Mouse (Mus musculus) MEL (cell line): ENCODE measurements around the gene Gatad2b. TPM values are rescaled to one million over a fixed set of nuclear protein-coding genes. Genes with fewer than 3 reads are reported as not detected.

Experiments used
- DNase-seq: peaks from one replicate; pipeline ENCODE4 v3.0.0; 2011; ENCODE audit warnings: low read depth, low spot score
- H3K27ac ChIP-seq: 2 replicates; pipeline ENCODE4 v1.5.1; 2012; ENCODE audit warnings: low read depth, mild to moderate bottlenecking, control low read depth, low read length, moderate library complexity; ENCODE audit not compliant: control insufficient read depth
- H3K27me3 ChIP-seq, 2 experiments: fragments of 150-350 bp in 1 of 2; sonication (generic) in 1 of 2; 2 replicates each; pipeline ENCODE4 v1.6.1; 2012; ENCODE audit warnings: low read length in 2 of 2, mild to moderate bottlenecking in 2 of 2, improper control_type of control experiment in 1 of 2, moderate library complexity in 1 of 2; ENCODE audit not compliant: insufficient read depth in 2 of 2, control insufficient read depth in 1 of 2
- H3K36me3 ChIP-seq, 2 experiments: 2 replicates each; pipeline ENCODE4 v1.6.1; 2012 to 2014; ENCODE audit warnings: low read length in 2 of 2, improper control_type of control experiment in 1 of 2, inconsistent platforms in 1 of 2, mild to moderate bottlenecking in 1 of 2; ENCODE audit not compliant: insufficient read depth in 2 of 2, control insufficient read depth in 1 of 2
- H3K4me1 ChIP-seq, 2 experiments: fragments of 150-350 bp in 1 of 2; sonication (generic) in 1 of 2; 2 replicates each; pipeline ENCODE4 v1.6.1; 2012; ENCODE audit warnings: low read length in 2 of 2, improper control_type of control experiment in 1 of 2, mild to moderate bottlenecking in 1 of 2; ENCODE audit not compliant: insufficient read depth in 2 of 2, control insufficient read depth in 1 of 2
- H3K4me3 ChIP-seq, 2 experiments: fragments of 150-350 bp in 1 of 2; sonication (generic) in 1 of 2; 2 replicates each; pipeline ENCODE4 v1.5.1; 2012; ENCODE audit warnings: low read depth in 2 of 2, low read length in 2 of 2, mild to moderate bottlenecking in 2 of 2, moderate library complexity in 2 of 2, control low read depth in 1 of 2, improper control_type of control experiment in 1 of 2; ENCODE audit not compliant: control insufficient read depth in 1 of 2, insufficient read depth in 1 of 2
- H3K79me2 ChIP-seq: 2 replicates; pipeline ENCODE4 v1.6.1; 2012; ENCODE audit warnings: mild to moderate bottlenecking, low read length, moderate library complexity; ENCODE audit not compliant: control insufficient read depth, poor library complexity, insufficient read depth
- H3K9ac ChIP-seq: 2 replicates; pipeline ENCODE4 v1.6.1; 2012; ENCODE audit warnings: low read depth, mild to moderate bottlenecking, control low read depth, low read length, moderate library complexity; ENCODE audit not compliant: control insufficient read depth, poor library complexity, severe bottlenecking
- H3K9me3 ChIP-seq: fragments of 150-350 bp; sonication (generic); replicated peaks from 2 replicates; pipeline ENCODE4 v1.6.1; 2012; ENCODE audit warnings: mild to moderate bottlenecking, low read length, improper control_type of control experiment, moderate library complexity; ENCODE audit not compliant: insufficient read depth
- BHLHE40 ChIP-seq: IDR thresholded peaks from 2 replicates; pipeline ENCODE4 v1.6.1; 2012; ENCODE audit warnings: low read depth, mild to moderate bottlenecking, inconsistent platforms, low read length, improper control_type of control experiment, borderline replicate concordance
- CHD1 ChIP-seq: IDR thresholded peaks from 2 replicates; pipeline ENCODE4 v1.6.1; 2012; ENCODE audit warnings: low read depth, mild to moderate bottlenecking, inconsistent platforms, low read length, improper control_type of control experiment
- CHD2 ChIP-seq: IDR thresholded peaks from 2 replicates; pipeline ENCODE4 v1.6.1; 2011; ENCODE audit warnings: low read length, improper control_type of control experiment
- CTCF ChIP-seq, 3 experiments: IDR thresholded peaks in 2 of 3; conservative IDR thresholded peaks in 1 of 3; 2 replicates each; pipeline ENCODE4 v1.5.1; 2011 to 2012; ENCODE audit warnings: low read length in 3 of 3, low read depth in 2 of 3, mild to moderate bottlenecking in 2 of 3, improper control_type of control experiment in 1 of 3, inconsistent platforms in 1 of 3, mixed read lengths in 1 of 3, moderate library complexity in 1 of 3; ENCODE audit not compliant: control insufficient read depth in 1 of 3, insufficient read depth in 1 of 3, poor library complexity in 1 of 3, severe bottlenecking in 1 of 3
- EP300 ChIP-seq, 2 experiments: IDR thresholded peaks; 2 replicates each; pipeline ENCODE4 v1.6.1; 2011; ENCODE audit warnings: improper control_type of control experiment in 2 of 2, low read length in 2 of 2, low read depth in 1 of 2, mild to moderate bottlenecking in 1 of 2
- ETS1 ChIP-seq: IDR thresholded peaks from 2 replicates; pipeline ENCODE4 v1.6.1; 2012; ENCODE audit warnings: low read depth, mild to moderate bottlenecking, inconsistent platforms, low read length, improper control_type of control experiment, moderate library complexity
- HCFC1 ChIP-seq: IDR thresholded peaks from 2 replicates; pipeline ENCODE4 v1.6.1; 2012; ENCODE audit warnings: low read depth, mild to moderate bottlenecking, inconsistent platforms, low read length, improper control_type of control experiment, moderate library complexity
- JUND ChIP-seq: IDR thresholded peaks from 2 replicates; pipeline ENCODE4 v1.6.1; 2011; ENCODE audit warnings: low read depth, mild to moderate bottlenecking, improper control_type of control experiment, low read length
- MAX ChIP-seq: IDR thresholded peaks from 2 replicates; pipeline ENCODE4 v1.6.1; 2011; ENCODE audit warnings: low read length, improper control_type of control experiment
- MEF2A ChIP-seq: IDR thresholded peaks from 2 replicates; pipeline ENCODE4 v1.6.1; 2014; ENCODE audit warnings: low read depth, mild to moderate bottlenecking, inconsistent platforms, low read length, improper control_type of control experiment; ENCODE audit not compliant: poor library complexity, insufficient replicate concordance, severe bottlenecking; ENCODE audit errors: extremely low read depth
- MXI1 ChIP-seq: IDR thresholded peaks from 2 replicates; pipeline ENCODE4 v1.6.1; 2011; ENCODE audit warnings: mild to moderate bottlenecking, low read depth, low read length, improper control_type of control experiment
- MYB ChIP-seq: IDR thresholded peaks from 2 replicates; pipeline ENCODE4 v1.6.1; 2011; ENCODE audit warnings: mild to moderate bottlenecking, low read depth, low read length, improper control_type of control experiment
- NELFE ChIP-seq: IDR thresholded peaks from 2 replicates; pipeline ENCODE4 v1.6.1; 2011; ENCODE audit warnings: low read depth, low read length, improper control_type of control experiment
- NRF1 ChIP-seq: IDR thresholded peaks from 2 replicates; pipeline ENCODE4 v1.6.1; 2014; ENCODE audit warnings: low read depth, mild to moderate bottlenecking, inconsistent platforms, low read length, improper control_type of control experiment, moderate library complexity; ENCODE audit not compliant: poor library complexity, insufficient read depth, severe bottlenecking
- POLR2A ChIP-seq, 2 experiments: IDR thresholded peaks; 2 replicates each; pipeline ENCODE4 v1.6.1; 2011 to 2012; ENCODE audit warnings: low read length in 2 of 2, mild to moderate bottlenecking in 2 of 2, control low read depth in 1 of 2, improper control_type of control experiment in 1 of 2, low read depth in 1 of 2, moderate library complexity in 1 of 2; ENCODE audit not compliant: control insufficient read depth in 1 of 2, insufficient read depth in 1 of 2, poor library complexity in 1 of 2
- RAD21 ChIP-seq: IDR thresholded peaks from 2 replicates; pipeline ENCODE4 v1.6.1; 2011; ENCODE audit warnings: mild to moderate bottlenecking, low read depth, low read length, improper control_type of control experiment
- TAL1 ChIP-seq: IDR thresholded peaks from 2 replicates; pipeline ENCODE4 v1.6.1; 2012; ENCODE audit warnings: mild to moderate bottlenecking, inconsistent platforms, low read length, moderate library complexity, mixed read lengths
- TBP ChIP-seq: IDR thresholded peaks from 2 replicates; pipeline ENCODE4 v1.8.0; 2011; ENCODE audit warnings: low read depth, low read length, improper control_type of control experiment
- TCF12 ChIP-seq: IDR thresholded peaks from 2 replicates; pipeline ENCODE4 v1.6.1; 2014; ENCODE audit warnings: low read depth, mild to moderate bottlenecking, inconsistent platforms, low read length, improper control_type of control experiment, moderate library complexity
- USF1 ChIP-seq: IDR thresholded peaks from 2 replicates; pipeline ENCODE4 v1.6.1; 2014; ENCODE audit warnings: low read depth, mild to moderate bottlenecking, inconsistent platforms, low read length, improper control_type of control experiment, moderate library complexity
- ZC3H11A ChIP-seq: IDR thresholded peaks from 2 replicates; pipeline ENCODE4 v1.6.1; 2012; ENCODE audit warnings: low read depth, mild to moderate bottlenecking, inconsistent platforms, low read length, improper control_type of control experiment
- ZMIZ1 ChIP-seq: IDR thresholded peaks from 2 replicates; pipeline ENCODE4 v1.6.1; 2012; ENCODE audit warnings: low read depth, mild to moderate bottlenecking, inconsistent platforms, low read length, improper control_type of control experiment, moderate library complexity
- polyA plus RNA-seq, 2 experiments: library from polyadenylated mRNA; stranded (reverse) in 1 of 2; unstranded in 1 of 2; fragments of >175 nt in 1 of 2; fragments of >200 nt in 1 of 2; gene quantifications; 2 replicates each; pipeline versions ENCODE4 v1.2.1 to v1.2.4; 2012; ENCODE audit warnings: low replicate concordance in 2 of 2, low read depth in 1 of 2; ENCODE audit not compliant: insufficient read length in 2 of 2, insufficient read depth in 1 of 2, missing spikeins in 1 of 2
- total RNA-seq: library from RNA; depleted of rRNA; stranded (reverse); fragments of 300-350 nt; gene quantifications from 2 replicates; pipeline ENCODE4 v1.2.3, GENCODE M21; 2012

Gatad2b gene
- total and polyA plus RNA-seq, 3 experiments: 9.1 to 37.6 TPM; not detected in 1

- Histone ChIP-seq H3K36me3 (peaks cover 5 to 11% of the 10 kb centered on the region in 2 experiments), H3K4me1 (peaks cover 3 to 5% of the 10 kb centered on the region in 2 experiments; a peak in 3 of 4 replicates), H3K4me3 (no peak overlapping the region), H3K27ac (no peak overlapping the region), H3K27me3 (no peaks in the 10 kb centered on the region)
- TF ChIP-seq MEF2A (no peak), CHD1 (no peak), ETS1 (no peak), POLR2A (IDR thresholded peaks at IDR 0.05; ENCODE audit: control insufficient read depth in 1 of 2, insufficient read depth in 1 of 2, low read depth in 1 of 2, low read length in 2 of 2, poor library complexity in 1 of 2) (no peak), MYB (no peak), ZMIZ1 (no peak), TAL1 (no peak)
- TF ChIP-seq, all 39 proteins: peak for 0
- Histone ChIP-seq H3K9me3 (no peaks in the 10 kb centered on the region), H3K9ac (no peak overlapping the region), H3K79me2 (peaks cover 22% of the 10 kb centered on the region)
- no peak for DNase-seq
Observed at GRCm38 (mm10) chr3:90256731-90257530, 36.0 kb upstream of the Gatad2b start.

GRCm38 (mm10) chr3:90258521-90258920, 34.5 kb upstream of the Gatad2b start:
- Histone ChIP-seq H3K4me3 (no peak overlapping the region), H3K4me1 (peaks cover 3 to 5% of the 10 kb centered on the region in 2 experiments; a peak in 3 of 4 replicates), H3K9me3 (no peaks in the 10 kb centered on the region), H3K9ac (no peak overlapping the region), H3K27ac (no peak overlapping the region), H3K79me2 (peaks cover 22% of the 10 kb centered on the region), H3K27me3 (no peaks in the 10 kb centered on the region), H3K36me3 (peaks cover 5 to 11% of the 10 kb centered on the region in 2 experiments)
- DNase-seq: no peak
- TF ChIP-seq NELFE: no peak
- no peak for TF ChIP-seq NRF1
- no peak for TF ChIP-seq TBP
- no peak for TF ChIP-seq MAX
- TF ChIP-seq POLR2A (IDR thresholded peaks at IDR 0.05; ENCODE audit: control insufficient read depth in 1 of 2, insufficient read depth in 1 of 2, low read depth in 1 of 2, low read length in 2 of 2, poor library complexity in 1 of 2): no peak
- no peak for TF ChIP-seq CHD2
- TF ChIP-seq USF1: no peak
- no peak for TF ChIP-seq ZMIZ1
- TF ChIP-seq CTCF (IDR thresholded peaks at IDR 0.05 in 2 of 3, conservative IDR thresholded peaks at IDR 0.05 in 1 of 3; ENCODE audit: control insufficient read depth in 1 of 3, insufficient read depth in 1 of 3, low read depth in 2 of 3, low read length in 3 of 3, poor library complexity in 1 of 3, severe bottlenecking in 1 of 3): no peak
- no peak for TF ChIP-seq TCF12
- no peak for TF ChIP-seq JUND
- TF ChIP-seq CHD1: no peak
- TF ChIP-seq TAL1: no peak
- TF ChIP-seq EP300 (IDR thresholded peaks at IDR 0.05; ENCODE audit: low read depth in 1 of 2, low read length in 2 of 2): no peak
- TF ChIP-seq MXI1: no peak
- TF ChIP-seq BHLHE40: no peak
- TF ChIP-seq HCFC1: no peak
- TF ChIP-seq RAD21: no peak
- TF ChIP-seq ZC3H11A: no peak
